Mouse (Mus musculus) Patski (cell line): ENCODE measurements at regions not wholly inside any gene's neighbourhood (a gene's known extent, or its start where the extent isn't known, plus 50 kb on each side); places are given as distances from the start of the nearest gene placed in this dataset.

ENCODE experiments used
- ATAC-seq: fragments of 100-300 bp; one replicate; pipeline ENCODE4 v1.8.0; 2021
- CTCF ChIA-PET: fragments of 350-600 bp; sonication (Branson Sonifier 250); formaldehyde crosslinking; loops from one replicate; lab custom pipeline; 2022; ENCODE audit warnings: inconsistent platforms; lab: Charles Lee
- POLR2A ChIA-PET: fragments of 350-600 bp; sonication (Branson Sonifier 250); formaldehyde crosslinking; loops from one replicate; lab custom pipeline; 2022; ENCODE audit warnings: antibody characterized with exemption, inconsistent platforms; lab: Charles Lee
- DNase-seq: peaks from one replicate; pipeline ENCODE4 v3.0.0-alpha.2; 2011; ENCODE audit warnings: low read depth, low spot score
- H3K27me3 ChIP-seq: fragments of 371-371 bp; one replicate; pipeline ENCODE4 v1.5.1; 2021
- CTCF ChIP-seq: fragments of 100-300 bp; IDR thresholded peaks from one replicate; pipeline ENCODE4 v1.5.1; 2021
- in situ Hi-C: fragments of 300-500 bp; cut with MboI; formaldehyde crosslinking; loops from 3 replicates; pipeline ENCODE4 v1.11.1; 2018; ENCODE audit warnings: low pct_unique_long_range_greater_than_20kb, mixed read lengths

GRCm38 (mm10) chrX:58976584-58977259 lies 67.6 kb downstream of the 4930550L24Rik start:
- ATAC-seq (no peak), DNase-seq (no peak)
- ChIA-PET CTCF (interaction anchor here (0.9 kb wide), 1 partner anchor 18 kb away, joined by 3 read pairs; no protein-coding TSS in a partner anchor), POLR2A (no interaction called here)
- in situ Hi-C loops, result no loop called here
- TF ChIP-seq CTCF, result no peak
- H3K27me3 ChIP-seq, result peaks cover 38% of the 10 kb centered on the region
